Mouse (Mus musculus) forebrain, embryonic 16.5 days (tissue): ENCODE measurements at regions not wholly inside any gene's neighbourhood (a gene's known extent, or its start where the extent isn't known, plus 50 kb on each side); places are given as distances from the start of the nearest gene placed in this dataset.

Source experiments
- ATAC-seq: fragments of 200-750 bp; cut with Nextera tagmentation; 2 replicates; pipeline ENCODE4 v1.8.0; 2017; ENCODE audit warnings: mild to moderate bottlenecking, moderate library complexity
- H3K27ac ChIP-seq: fragments of 300-500 bp; sonication (generic); 2 replicates; pipeline ENCODE4 v1.5.1; 2014; ENCODE audit warnings: low read length, control low read depth
- H3K27me3 ChIP-seq: fragments of 300-500 bp; sonication (generic); replicated peaks from 2 replicates; pipeline ENCODE4 v1.6.1; 2014; ENCODE audit warnings: low read length; ENCODE audit not compliant: control insufficient read depth, insufficient read depth
- H3K36me3 ChIP-seq: fragments of 300-500 bp; sonication (generic); 2 replicates; pipeline ENCODE4 v1.6.1; 2014; ENCODE audit not compliant: control insufficient read depth, insufficient read depth
- H3K4me1 ChIP-seq: fragments of 300-500 bp; sonication (generic); replicated peaks from 2 replicates; pipeline ENCODE4 v1.6.1; 2014; ENCODE audit warnings: low read length; ENCODE audit not compliant: control insufficient read depth, insufficient read depth
- H3K4me2 ChIP-seq: fragments of 300-500 bp; sonication (generic); 2 replicates; pipeline ENCODE4 v1.6.1; 2014; ENCODE audit warnings: mild to moderate bottlenecking, low read length, control low read depth
- H3K4me3 ChIP-seq: fragments of 300-500 bp; sonication (generic); replicated peaks from 2 replicates; pipeline ENCODE4 v1.5.1; 2014; ENCODE audit warnings: mild to moderate bottlenecking, low read length, control low read depth
- H3K9ac ChIP-seq: fragments of 300-500 bp; sonication (generic); replicated peaks from 2 replicates; pipeline ENCODE4 v1.6.1; 2014; ENCODE audit warnings: low read depth, low read length, control low read depth
- H3K9me3 ChIP-seq: fragments of 300-500 bp; sonication (generic); 2 replicates; pipeline ENCODE4 v1.6.1; 2016; ENCODE audit warnings: low read length; ENCODE audit not compliant: control insufficient read depth
- WGBS: fragments of 180-500 bp; shearing (Covaris S2); extraction: QIAGEN DNeasy Blood & Tissue Kit; methylation state at CpG from one replicate; pipeline ENCODE4 v1.1.7; 2014; 5-methylcytosine and 5-hydroxymethylcytosine counted together

GRCm38 (mm10) chr2:78804931-78805330 is 63.0 kb upstream of the Ube2e3 start:
- Histone ChIP-seq H3K27ac (no peak overlapping the region), H3K9me3 (no peaks in the 10 kb centered on the region), H3K4me1 (no peaks in the 10 kb centered on the region), H3K36me3 (no peaks in the 10 kb centered on the region), H3K9ac (no peak overlapping the region), H3K4me3 (no peak overlapping the region), H3K27me3 (no peaks in the 10 kb centered on the region), H3K4me2 (no peak overlapping the region)
- WGBS, result 93% methylated on average over 3 of the region's 3 CpGs
- no peak for ATAC-seq

GRCm38 (mm10) chr2:78803543-78803942 is 64.4 kb upstream of the Ube2e3 start:
- no peak overlapping the region for H3K4me2 ChIP-seq
- 83% methylated on average over 4 of the region's 4 CpGs for WGBS
- ATAC-seq, result no peak

GRCm38 (mm10) chr2:78795446-78795845 is 72.5 kb upstream of the Ube2e3 start:
- H3K9me3 ChIP-seq, result no peaks in the 10 kb centered on the region
- H3K27me3 ChIP-seq, result no peaks in the 10 kb centered on the region
- H3K4me3 ChIP-seq, result no peak overlapping the region
- WGBS, result 73% methylated on average over 5 of the region's 5 CpGs
- no peaks in the 10 kb centered on the region for H3K36me3 ChIP-seq
- H3K4me2 ChIP-seq, result no peak overlapping the region
- no peak overlapping the region for H3K27ac ChIP-seq
- ATAC-seq, result no peak
- no peak overlapping the region for H3K9ac ChIP-seq
- no peaks in the 10 kb centered on the region for H3K4me1 ChIP-seq

More at GRCm38 (mm10) chr2:78803543-78803942, 64.4 kb upstream of the Ube2e3 start:
- H3K9me3 ChIP-seq, result no peaks in the 10 kb centered on the region
- no peaks in the 10 kb centered on the region for H3K27me3 ChIP-seq
- no peaks in the 10 kb centered on the region for H3K36me3 ChIP-seq
- no peaks in the 10 kb centered on the region for H3K4me1 ChIP-seq
- no peak overlapping the region for H3K27ac ChIP-seq
- no peak overlapping the region for H3K9ac ChIP-seq
- no peak overlapping the region for H3K4me3 ChIP-seq

DNA sequence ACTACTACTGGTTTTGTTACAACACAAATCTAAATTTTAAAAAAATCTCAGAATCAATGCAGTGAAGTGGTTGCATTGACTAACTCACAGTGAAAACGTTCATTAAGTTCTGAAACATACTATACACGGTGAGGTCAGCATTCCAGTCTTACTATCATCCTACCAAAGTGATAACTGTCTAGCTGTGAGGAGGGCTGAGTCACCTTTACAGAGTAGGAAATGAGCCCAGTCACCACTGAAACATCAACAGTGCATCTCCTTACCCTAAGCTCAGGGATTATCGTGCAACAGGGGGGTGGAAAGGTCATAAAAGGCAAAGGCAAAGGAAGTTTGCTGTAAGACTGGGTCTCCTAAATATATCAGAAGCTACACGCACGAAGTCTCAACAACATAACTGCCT is 73.2 kb upstream of the Ube2e3 start:
- ATAC-seq, result no peak
- Histone ChIP-seq H3K27ac (no peak overlapping the region), H3K36me3 (no peaks in the 10 kb centered on the region), H3K4me1 (no peaks in the 10 kb centered on the region), H3K27me3 (no peaks in the 10 kb centered on the region), H3K9ac (no peak overlapping the region), H3K4me2 (no peak overlapping the region), H3K4me3 (no peak overlapping the region), H3K9me3 (no peaks in the 10 kb centered on the region)
- 85% methylated on average over 5 of the region's 5 CpGs for WGBS

DNA sequence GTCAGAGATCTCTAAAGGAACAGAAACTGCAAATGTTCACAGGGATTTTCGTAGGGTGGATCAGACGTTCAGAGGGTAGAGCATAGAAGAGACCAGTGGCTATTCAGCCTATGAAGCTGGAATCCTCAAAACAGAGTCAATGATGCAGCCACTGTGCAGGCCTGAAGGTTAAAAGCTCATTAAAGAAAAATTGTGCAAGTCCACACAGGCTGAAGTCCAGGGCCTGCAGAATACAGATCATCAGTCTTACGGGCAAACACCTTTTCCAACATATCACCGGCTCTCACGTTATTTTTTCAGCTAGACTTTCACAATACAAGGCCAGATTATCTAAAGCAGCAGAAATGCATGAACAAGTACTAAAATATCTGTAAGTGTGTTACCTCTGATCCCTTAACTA is 78.8 kb upstream of the Ube2e3 start:
- no peak overlapping the region for H3K27ac ChIP-seq
- no peak overlapping the region for H3K4me2 ChIP-seq
- no peaks in the 10 kb centered on the region for H3K27me3 ChIP-seq
- H3K9me3 ChIP-seq, result no peaks in the 10 kb centered on the region
- 90% methylated on average over 5 of the region's 5 CpGs for WGBS
- no peak for ATAC-seq
- no peak overlapping the region for H3K9ac ChIP-seq
- H3K36me3 ChIP-seq, result no peaks in the 10 kb centered on the region
- H3K4me1 ChIP-seq, result no peaks in the 10 kb centered on the region
- H3K4me3 ChIP-seq, result no peak overlapping the region

GRCm38 (mm10) chr2:78788222-78788621 is 79.7 kb upstream of the Ube2e3 start:
- Histone ChIP-seq H3K4me3 (no peak overlapping the region), H3K27me3 (no peaks in the 10 kb centered on the region), H3K9ac (no peak overlapping the region), H3K9me3 (no peaks in the 10 kb centered on the region), H3K4me1 (no peaks in the 10 kb centered on the region), H3K4me2 (no peak overlapping the region), H3K36me3 (no peaks in the 10 kb centered on the region), H3K27ac (no peak overlapping the region)
- ATAC-seq, result no peak

DNA sequence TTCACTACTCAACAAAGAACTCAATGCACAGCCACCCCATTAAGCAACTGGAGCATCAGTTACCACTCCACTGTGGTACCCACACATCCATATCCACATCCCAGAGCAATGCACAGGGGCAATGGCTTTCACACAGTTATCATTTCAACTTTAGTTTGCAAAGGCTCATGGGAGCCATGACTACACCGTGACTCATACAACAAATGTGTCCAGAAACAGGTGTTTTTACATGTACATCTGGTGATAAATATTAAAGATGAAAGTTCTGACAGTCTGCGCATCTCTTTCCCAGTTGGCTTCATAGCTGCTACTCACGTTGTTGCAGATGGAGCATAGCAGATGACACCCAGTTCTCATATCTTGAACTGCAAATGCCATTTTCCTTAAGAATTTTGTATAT is 88.0 kb upstream of the Ube2e3 start:
- WGBS, result 74% methylated on average over 3 of the region's 3 CpGs

DNA sequence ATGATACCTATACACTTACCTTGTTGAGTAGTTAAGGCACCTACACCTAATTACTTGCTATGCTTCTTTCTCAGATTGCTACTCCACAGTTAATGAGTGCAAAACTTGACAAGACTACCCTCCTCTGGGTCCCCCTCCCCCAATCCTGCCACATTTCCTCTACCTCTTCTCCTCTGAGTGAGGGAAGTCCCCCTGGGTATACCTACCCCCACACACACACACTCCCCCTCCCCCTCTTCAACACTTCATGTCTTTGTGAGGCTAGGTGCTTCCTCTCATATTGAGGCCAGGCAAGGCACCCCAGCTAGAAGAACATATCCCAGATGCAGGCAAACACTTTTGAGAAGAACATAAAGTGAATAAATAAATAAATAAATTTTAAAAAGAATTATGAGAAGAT is 90.3 kb upstream of the Ube2e3 start:
- H3K9ac ChIP-seq, result no peak overlapping the region
- no peak overlapping the region for H3K27ac ChIP-seq
- no peaks in the 10 kb centered on the region for H3K9me3 ChIP-seq
- no peaks in the 10 kb centered on the region for H3K27me3 ChIP-seq
- no peak overlapping the region for H3K4me2 ChIP-seq
- no peak for ATAC-seq
- no peaks in the 10 kb centered on the region for H3K36me3 ChIP-seq
- no peak overlapping the region for H3K4me3 ChIP-seq
- no peaks in the 10 kb centered on the region for H3K4me1 ChIP-seq

More for the DNA sequence above, 88.0 kb upstream of the Ube2e3 start:
- Histone ChIP-seq H3K36me3 (no peaks in the 10 kb centered on the region), H3K4me1 (no peaks in the 10 kb centered on the region), H3K4me3 (no peak overlapping the region), H3K9ac (no peak overlapping the region), H3K27ac (no peak overlapping the region), H3K27me3 (no peaks in the 10 kb centered on the region), H3K4me2 (no peak overlapping the region), H3K9me3 (no peaks in the 10 kb centered on the region)
- no peak for ATAC-seq

GRCm38 (mm10) chr2:78754362-78754761 is 113.6 kb upstream of the Ube2e3 start:
- no peak for ATAC-seq
- Histone ChIP-seq H3K27ac (no peak overlapping the region), H3K4me2 (no peak overlapping the region), H3K4me1 (no peaks in the 10 kb centered on the region), H3K27me3 (no peaks in the 10 kb centered on the region), H3K4me3 (no peak overlapping the region), H3K36me3 (no peaks in the 10 kb centered on the region), H3K9me3 (no peaks in the 10 kb centered on the region), H3K9ac (no peak overlapping the region)
- 33% methylated on average over 6 of the region's 6 CpGs for WGBS

DNA sequence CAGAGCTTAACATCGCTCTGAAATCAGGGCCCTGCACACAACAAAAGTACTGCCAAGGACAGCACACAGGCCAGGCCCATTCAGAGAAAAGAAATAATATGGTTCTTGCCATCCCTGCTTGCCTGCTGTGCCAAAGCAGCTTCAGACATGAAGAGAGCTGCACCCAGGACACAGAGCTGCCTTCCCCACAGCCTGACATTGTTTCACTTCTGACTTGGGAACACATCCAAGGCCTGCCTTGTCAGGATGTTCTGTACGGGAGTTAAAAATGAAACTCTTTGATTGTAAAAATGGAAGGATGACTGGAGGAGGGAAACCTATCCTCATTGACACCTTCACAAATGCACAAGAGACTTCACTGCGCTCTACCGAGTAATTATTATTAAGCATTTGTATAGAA is 114.0 kb upstream of the Ube2e3 start:
- Histone ChIP-seq H3K9me3 (no peaks in the 10 kb centered on the region), H3K9ac (no peak overlapping the region), H3K4me2 (no peak overlapping the region), H3K36me3 (no peaks in the 10 kb centered on the region), H3K4me1 (no peaks in the 10 kb centered on the region), H3K27ac (no peak overlapping the region), H3K4me3 (no peak overlapping the region), H3K27me3 (no peaks in the 10 kb centered on the region)
- WGBS, result 24% methylated on average over 4 of the region's 4 CpGs
- no peak for ATAC-seq
